Mouse (Mus musculus) thymus, adult 2 months (tissue): ENCODE measurements around the gene Iffo2. TPM values are rescaled to one million over a fixed set of nuclear protein-coding genes. Genes with fewer than 3 reads are reported as not detected.

Experiments
- DNase-seq: peaks from one replicate; pipeline ENCODE4 v3.0.0; 2021
- H3K27ac ChIP-seq: fragments of 200-500 bp; 2 replicates; pipeline ENCODE4 v1.5.1; 2012; ENCODE audit warnings: low read length, control low read depth; ENCODE audit not compliant: control insufficient read depth, insufficient read depth
- H3K27me3 ChIP-seq: fragments of 200-500 bp; 2 replicates; pipeline ENCODE4 v1.6.1; 2012; ENCODE audit warnings: mild to moderate bottlenecking, low read length, moderate library complexity, mixed read lengths; ENCODE audit not compliant: control insufficient read depth, insufficient read depth
- H3K36me3 ChIP-seq: fragments of 200-500 bp; 2 replicates; pipeline ENCODE4 v1.6.1; 2012; ENCODE audit warnings: mild to moderate bottlenecking, low read length, moderate library complexity; ENCODE audit not compliant: control insufficient read depth, insufficient read depth
- H3K4me1 ChIP-seq: fragments of 200-500 bp; replicated peaks from 2 replicates; pipeline ENCODE4 v1.6.1; 2012; ENCODE audit warnings: low read length; ENCODE audit not compliant: control insufficient read depth, insufficient read depth
- H3K4me3 ChIP-seq: fragments of 200-500 bp; 2 replicates; pipeline ENCODE4 v1.5.1; 2012; ENCODE audit warnings: mild to moderate bottlenecking, low read length, control low read depth, moderate library complexity; ENCODE audit not compliant: control insufficient read depth, insufficient read depth
- CTCF ChIP-seq: fragments of 200-500 bp; IDR thresholded peaks from 2 replicates; pipeline ENCODE4 v1.5.1; 2012; ENCODE audit warnings: mild to moderate bottlenecking, control low read depth, low read length, moderate library complexity, borderline replicate concordance; ENCODE audit not compliant: control insufficient read depth, poor library complexity, insufficient read depth; ENCODE audit errors: extremely low read depth
- POLR2A ChIP-seq: fragments of 200-500 bp; IDR thresholded peaks from 2 replicates; pipeline ENCODE4 v1.6.1; 2012; ENCODE audit warnings: mild to moderate bottlenecking, low read length, control low read depth, moderate library complexity; ENCODE audit not compliant: control insufficient read depth, poor library complexity, insufficient read depth; ENCODE audit errors: extremely low read depth
- WGBS: fragments of 180-500 bp; shearing (Covaris S2); methylation state at CpG from one replicate; pipeline ENCODE4 v1.1.7; 2018; 5-methylcytosine and 5-hydroxymethylcytosine counted together
- polyA plus RNA-seq: library from polyadenylated mRNA; depleted of rRNA; stranded (reverse); fragments of >200 nt; gene quantifications from 2 replicates; pipeline ENCODE4 v1.2.3, GENCODE M21; 2012

Iffo2 gene
- polyA plus RNA-seq, 1 experiment = 5.4 TPM

- Histone ChIP-seq H3K27ac (no peak overlapping the region), H3K4me1 (peaks cover 38% of the 10 kb centered on the region), H3K4me3 (no peak overlapping the region), H3K27me3 (no peaks in the 10 kb centered on the region), H3K36me3 (no peaks in the 10 kb centered on the region)
- no peak for DNase-seq
- WGBS = 96% methylated on average over 11 of the region's 11 CpGs
- no peak for TF ChIP-seq POLR2A
- no peak for TF ChIP-seq CTCF
Measured at GRCm38 (mm10) chr4:139584704-139585103, 54.4 kb downstream of the Iffo2 start.

GRCm38 (mm10) chr4:139585713-139586112 is 55.4 kb downstream of the Iffo2 start:
- Histone ChIP-seq H3K27ac (no peak overlapping the region), H3K4me1 (peaks cover 30% of the 10 kb centered on the region), H3K36me3 (no peaks in the 10 kb centered on the region), H3K27me3 (no peaks in the 10 kb centered on the region), H3K4me3 (no peak overlapping the region)
- no peak for TF ChIP-seq POLR2A
- no peak for TF ChIP-seq CTCF
- DNase-seq = no peak
- 97% methylated on average over 7 of the region's 7 CpGs for WGBS

- Histone ChIP-seq H3K4me3 (no peak overlapping the region), H3K4me1 (peaks cover 13% of the 10 kb centered on the region), H3K36me3 (no peaks in the 10 kb centered on the region), H3K27me3 (no peaks in the 10 kb centered on the region), H3K27ac (no peak overlapping the region)
- DNase-seq = no peak
- TF ChIP-seq POLR2A = no peak
- 92% methylated on average over 4 of the region's 4 CpGs for WGBS
Measured at GRCm38 (mm10) chr4:139587370-139587769, 57.0 kb downstream of the Iffo2 start.

- H3K36me3 ChIP-seq = no peaks in the 10 kb centered on the region
- no peak for DNase-seq
- H3K4me1 ChIP-seq = peaks cover 9% of the 10 kb centered on the region
- no peak overlapping the region for H3K27ac ChIP-seq
- H3K4me3 ChIP-seq = no peak overlapping the region
- no peaks in the 10 kb centered on the region for H3K27me3 ChIP-seq
- WGBS = 98% methylated on average over 4 of the region's 4 CpGs
- no peak for TF ChIP-seq POLR2A
- no peak for TF ChIP-seq CTCF
Measured at GRCm38 (mm10) chr4:139587773-139588172, 57.4 kb downstream of the Iffo2 start.

GRCm38 (mm10) chr4:139589351-139590027 is 59.1 kb downstream of the Iffo2 start:
- H3K4me3 ChIP-seq = no peak overlapping the region
- H3K27ac ChIP-seq = no peak overlapping the region
- no peaks in the 10 kb centered on the region for H3K36me3 ChIP-seq
- no peak for DNase-seq
- TF ChIP-seq CTCF (no peak), POLR2A (no peak)
- no peaks in the 10 kb centered on the region for H3K27me3 ChIP-seq
- 71% methylated on average over 5 of the region's 5 CpGs for WGBS
- 0 out of 2 replicates have a peak, but pooled peaks cover 4% of the 10 kb centered on the region for H3K4me1 ChIP-seq

- Histone ChIP-seq H3K27ac (no peak overlapping the region), H3K27me3 (no peaks in the 10 kb centered on the region), H3K4me1 (0 out of 2 replicates have a peak, but pooled peaks cover 4% of the 10 kb centered on the region), H3K4me3 (no peak overlapping the region), H3K36me3 (no peaks in the 10 kb centered on the region)
- WGBS = 90% methylated on average over 4 of the region's 4 CpGs
- TF ChIP-seq POLR2A (no peak), CTCF (no peak)
- no peak for DNase-seq
Measured at GRCm38 (mm10) chr4:139590446-139590845, 60.1 kb downstream of the Iffo2 start.

- H3K27me3 ChIP-seq = no peaks in the 10 kb centered on the region
- DNase-seq = no peak
- WGBS = 94% methylated on average over 7 of the region's 7 CpGs
- H3K4me1 ChIP-seq = peaks cover 26% of the 10 kb centered on the region
- no peak overlapping the region for H3K4me3 ChIP-seq
- no peaks in the 10 kb centered on the region for H3K36me3 ChIP-seq
- H3K27ac ChIP-seq = no peak overlapping the region
- TF ChIP-seq POLR2A (no peak), CTCF (no peak)
Measured at GRCm38 (mm10) chr4:139592895-139593294, 62.5 kb downstream of the Iffo2 start.
